In genomic region chr14:58520976-58521549, GRCm38 (mm10) we compare ENCODE assay signal across 14 mouse cellular contexts.
DNase-seq lines count a peak whose midpoint lies in the region; ATAC-seq and TF ChIP-seq lines count a peak whose summit lies in the region.
"Had no signal": no experiment of that assay in that cellular context is flagged by ENCODE, and none has a peak within 500 bp of the region (broad histone marks: within the 10 kb centered on the region; RNA-seq: fewer than 3 reads in every experiment).

No protein-coding gene starts in this region.

- H3K9me3 ChIP-seq in hindbrain, embryonic 14.5 days (ENCODE audit: control insufficient read depth, low read length): no peaks in the 10 kb centered on the region
- no peaks in the 10 kb centered on the region for H3K9me3 ChIP-seq in hindbrain, embryonic 10.5 days
- no peaks in the 10 kb centered on the region for H3K9me3 ChIP-seq in midbrain, postnatal 0 days (ENCODE audit: low read length)
- no peaks in the 10 kb centered on the region for H3K9me3 ChIP-seq in midbrain, embryonic 11.5 days (ENCODE audit: control insufficient read depth, low read length)
- H3K9me3 ChIP-seq in forebrain, embryonic 13.5 days (replicated peaks): no peaks in the 10 kb centered on the region
- H3K9me3 ChIP-seq: lung, embryonic 15.5 days had no signal

- H3K27ac ChIP-seq in hindbrain, embryonic 14.5 days: no peak overlapping the region
- H3K27ac ChIP-seq in hindbrain, embryonic 10.5 days: no peak overlapping the region
- H3K27ac ChIP-seq in midbrain, postnatal 0 days (ENCODE audit: low read depth, low read length): no peak overlapping the region
- H3K27ac ChIP-seq in midbrain, embryonic 11.5 days (ENCODE audit: low read depth, low read length): no peak overlapping the region
- H3K27ac ChIP-seq in forebrain, embryonic 13.5 days: no peak overlapping the region
- H3K27ac ChIP-seq: lung, embryonic 15.5 days had no signal

- no peaks in the 10 kb centered on the region for H3K27me3 ChIP-seq in hindbrain, embryonic 14.5 days (ENCODE audit: control insufficient read depth, insufficient read depth, low read length)
- H3K27me3 ChIP-seq in hindbrain, embryonic 10.5 days (ENCODE audit: insufficient read depth, poor library complexity, severe bottlenecking): no peaks in the 10 kb centered on the region
- no peaks in the 10 kb centered on the region for H3K27me3 ChIP-seq in midbrain, postnatal 0 days (ENCODE audit: insufficient read depth, low read length)
- no peaks in the 10 kb centered on the region for H3K27me3 ChIP-seq in midbrain, embryonic 11.5 days (ENCODE audit: control insufficient read depth, insufficient read depth, low read length)
- H3K27me3 ChIP-seq in forebrain, embryonic 13.5 days: no peaks in the 10 kb centered on the region
- H3K27me3 ChIP-seq: lung, embryonic 15.5 days had no signal

- no peak for TF ChIP-seq CTCF in midbrain, postnatal 0 days (IDR thresholded peaks at IDR 0.05)

- ATAC-seq in hindbrain, embryonic 14.5 days (ENCODE audit: low FRiP score): no peak
- ATAC-seq in midbrain, postnatal 0 days (ENCODE audit: low FRiP score): no peak
- no peak for ATAC-seq in midbrain, embryonic 11.5 days (ENCODE audit: low FRiP score)
- no peak for ATAC-seq in forebrain, embryonic 13.5 days
- ATAC-seq: activated CD4-positive, CD25-positive, alpha-beta regulatory T cell, adult 4 months; hindbrain, embryonic 16.5 days had no signal

- H3K4me3 ChIP-seq in hindbrain, embryonic 14.5 days (replicated peaks; ENCODE audit: low read length): no peak overlapping the region
- H3K4me3 ChIP-seq in hindbrain, embryonic 10.5 days: no peak overlapping the region
- H3K4me3 ChIP-seq in midbrain, postnatal 0 days (ENCODE audit: low read depth, low read length): no peak overlapping the region
- H3K4me3 ChIP-seq in midbrain, embryonic 11.5 days (ENCODE audit: low read depth, low read length): no peak overlapping the region
- no peak overlapping the region for H3K4me3 ChIP-seq in forebrain, embryonic 13.5 days
- H3K4me3 ChIP-seq: lung, embryonic 15.5 days had no signal

- DNase-seq in adrenal gland, adult (ENCODE audit: inconsistent age in 2 of 2, low spot score in 1 of 2): peak; percentile 26 to 74
- no peak for DNase-seq in adrenal gland, postnatal 25 days
- DNase-seq in hindbrain, embryonic 14.5 days (ENCODE audit: low spot score): peak; percentile 58
- no peak for DNase-seq in hindbrain, embryonic 10.5 days (ENCODE audit: low spot score)
- DNase-seq in midbrain, postnatal 0 days (ENCODE audit: low spot score): peak; percentile 34
- DNase-seq in midbrain, embryonic 11.5 days (ENCODE audit: low spot score, missing footprints): no peak
- DNase-seq in gastrocnemius, adult 18-20 months (ENCODE audit: low spot score): no peak
- DNase-seq: gastrocnemius, postnatal 14 days; left cerebral cortex, postnatal 4 days; right cerebral cortex, postnatal 4 days had no signal

- no peaks in the 10 kb centered on the region for H3K36me3 ChIP-seq in hindbrain, embryonic 14.5 days (replicated peaks; ENCODE audit: control insufficient read depth, insufficient read depth)
- H3K36me3 ChIP-seq in hindbrain, embryonic 10.5 days: no peaks in the 10 kb centered on the region
- no peaks in the 10 kb centered on the region for H3K36me3 ChIP-seq in midbrain, postnatal 0 days (ENCODE audit: insufficient read depth, low read length)
- H3K36me3 ChIP-seq in midbrain, embryonic 11.5 days (ENCODE audit: control insufficient read depth, insufficient read depth, low read length): no peaks in the 10 kb centered on the region
- no peaks in the 10 kb centered on the region for H3K36me3 ChIP-seq in forebrain, embryonic 13.5 days (ENCODE audit: poor library complexity, severe bottlenecking)
- H3K36me3 ChIP-seq: lung, embryonic 15.5 days had no signal

- H3K9ac ChIP-seq in hindbrain, embryonic 14.5 days: no peak overlapping the region
- H3K9ac ChIP-seq in midbrain, postnatal 0 days (replicated peaks; ENCODE audit: low read length, poor library complexity, severe bottlenecking): no peak overlapping the region
- no peak overlapping the region for H3K9ac ChIP-seq in midbrain, embryonic 11.5 days (ENCODE audit: low read length)
- no peak overlapping the region for H3K9ac ChIP-seq in forebrain, embryonic 13.5 days
- H3K9ac ChIP-seq: lung, embryonic 15.5 days had no signal

- no peak overlapping the region for H3K4me2 ChIP-seq in hindbrain, embryonic 14.5 days (replicated peaks)
- no peak overlapping the region for H3K4me2 ChIP-seq in midbrain, postnatal 0 days (ENCODE audit: low read depth, low read length, poor library complexity, severe bottlenecking)
- H3K4me2 ChIP-seq in midbrain, embryonic 11.5 days: no peak overlapping the region
- no peak overlapping the region for H3K4me2 ChIP-seq in forebrain, embryonic 13.5 days
- H3K4me2 ChIP-seq: lung, embryonic 15.5 days had no signal

- no peaks in the 10 kb centered on the region for H3K4me1 ChIP-seq in hindbrain, embryonic 14.5 days (replicated peaks; ENCODE audit: control insufficient read depth, insufficient read depth, low read length)
- H3K4me1 ChIP-seq in hindbrain, embryonic 10.5 days (replicated peaks): 0 out of 2 replicates have a peak, but pooled peaks cover 11% of the 10 kb centered on the region
- H3K4me1 ChIP-seq in midbrain, postnatal 0 days (ENCODE audit: insufficient read depth, low read length): no peaks in the 10 kb centered on the region
- no peaks in the 10 kb centered on the region for H3K4me1 ChIP-seq in midbrain, embryonic 11.5 days (ENCODE audit: control insufficient read depth, insufficient read depth, low read length)
- no peaks in the 10 kb centered on the region for H3K4me1 ChIP-seq in forebrain, embryonic 13.5 days

- WGBS in hindbrain, embryonic 14.5 days: 62% methylated on average over 5 of the region's 5 CpGs
- WGBS in hindbrain, embryonic 10.5 days: 70% methylated on average over 5 of the region's 5 CpGs
- 58% methylated on average over 5 of the region's 5 CpGs for WGBS in midbrain, postnatal 0 days
- 76% methylated on average over 5 of the region's 5 CpGs for WGBS in midbrain, embryonic 11.5 days
- WGBS in forebrain, embryonic 13.5 days: 63% methylated on average over 5 of the region's 5 CpGs

Comparison
In these comparisons a context has a peak if more than half of its experiments do, and no peak if none do; other contexts are left out.
1. DNase-seq: peak in adrenal gland, adult (2 of 2), hindbrain, embryonic 14.5 days (single experiment) and midbrain, postnatal 0 days (single experiment); none in adrenal gland, postnatal 25 days (single experiment), hindbrain, embryonic 10.5 days (single experiment), midbrain, embryonic 11.5 days (single experiment) and gastrocnemius, adult 18-20 months (single experiment).